Mouse (Mus musculus) G1E (cell line): ENCODE measurements around the gene Aagab.

ENCODE experiments used
- CTCF ChIP-seq: IDR thresholded peaks from 2 replicates; pipeline ENCODE4 v1.5.1; 2012; ENCODE audit warnings: low read depth, low read length, inconsistent platforms, mixed read lengths
- GATA1 ChIP-seq: IDR thresholded peaks from 2 replicates; pipeline ENCODE4 v1.6.1; 2012; ENCODE audit warnings: borderline replicate concordance, low read length, inconsistent platforms, mixed read lengths
- GATA2 ChIP-seq: IDR thresholded peaks from 2 replicates; pipeline ENCODE4 v1.6.1; 2012; ENCODE audit warnings: low read depth, low read length, inconsistent platforms, borderline replicate concordance
- TAL1 ChIP-seq: conservative IDR thresholded peaks from 2 replicates; pipeline ENCODE4 v1.6.1; 2012; ENCODE audit warnings: low read depth, low read length, inconsistent platforms, mixed read lengths

DNA sequence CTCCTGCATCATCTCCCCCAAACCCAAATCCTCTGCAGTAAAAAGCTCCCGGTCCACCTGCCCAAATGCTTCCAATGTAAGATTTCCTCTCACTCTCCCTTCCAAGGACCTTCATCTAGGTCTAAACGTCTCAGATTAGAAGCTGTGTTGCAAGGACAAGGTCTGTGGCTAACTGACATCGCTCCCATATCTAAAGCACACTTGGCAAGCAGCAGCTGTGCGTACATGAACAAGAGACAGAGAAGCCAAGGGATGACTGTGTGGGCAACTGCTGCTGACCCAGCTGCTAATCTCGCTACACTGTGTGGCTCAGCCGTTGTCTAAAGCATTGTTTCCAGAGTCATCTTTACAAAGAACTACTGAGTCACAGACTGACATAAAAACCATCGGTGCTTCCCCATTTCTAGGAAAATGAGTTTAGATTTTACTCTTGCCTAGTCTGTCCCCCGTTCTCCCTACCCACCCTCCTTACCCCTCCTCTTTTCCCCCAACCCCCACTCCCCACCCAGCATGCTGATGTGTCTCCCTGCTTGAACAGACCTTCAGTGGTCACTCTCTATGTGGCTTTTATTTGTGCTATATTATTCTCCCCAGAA, 10.7 kb upstream of the Aagab start:
- no peak for TF ChIP-seq TAL1
- no peak for TF ChIP-seq CTCF
- no peak for TF ChIP-seq GATA1
- no peak for TF ChIP-seq GATA2
